Mouse (Mus musculus): Measurements from ENCODE around the gene Plppr2.

DNA sequence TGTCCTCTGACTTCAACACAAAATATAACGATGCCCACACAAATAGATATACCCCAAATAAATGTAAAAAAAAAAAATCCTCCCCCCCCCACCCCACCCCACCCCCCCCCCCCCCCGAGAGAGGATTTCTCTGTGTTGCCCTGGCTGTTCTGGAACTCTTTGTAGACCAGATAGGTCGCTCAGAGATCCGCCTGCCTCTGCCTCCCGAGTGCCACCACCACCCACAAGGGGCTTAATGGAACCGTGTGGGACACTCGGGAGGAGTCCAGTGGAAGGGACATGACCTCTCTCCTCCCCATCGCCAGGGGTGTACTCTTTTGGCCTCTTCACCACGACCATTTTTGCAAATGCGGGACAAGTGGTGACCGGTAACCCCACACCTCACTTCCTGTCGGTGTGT lies 6.2 kb downstream of the Plppr2 start:
- TF ChIP-seq CTCF (IDR thresholded peaks at IDR 0.05; ENCODE audit: borderline replicate concordance, insufficient read depth, low read length): no peak
- TF ChIP-seq POLR2A (IDR thresholded peaks at IDR 0.05; ENCODE audit: low read depth, low read length): no peak

Data from embryonic fibroblast, embryonic 13.5 days (primary cell).